Mouse (Mus musculus) hindbrain, embryonic 11.5 days (tissue): ENCODE measurements at regions not wholly inside any gene's neighbourhood (a gene's known extent, or its start where the extent isn't known, plus 50 kb on each side); places are given as distances from the start of the nearest gene placed in this dataset.
A peak's percentile ranks its signal among the peaks of the same experiment; 100 is the strongest.

Source experiments
- ATAC-seq: fragments of 200-750 bp; cut with Nextera tagmentation; 2 replicates; pipeline ENCODE4 v1.8.0; 2017; ENCODE audit warnings: mild to moderate bottlenecking, moderate TSS enrichment, moderate library complexity; ENCODE audit not compliant: low FRiP score
- DNase-seq: peaks from one replicate; pipeline ENCODE4 v3.0.0-alpha.2; 2015; ENCODE audit warnings: low spot score
- H3K27ac ChIP-seq: fragments of 300-500 bp; sonication (generic); 2 replicates; pipeline ENCODE4 v1.5.1; 2014; ENCODE audit warnings: mild to moderate bottlenecking, low read depth, low read length
- H3K27me3 ChIP-seq: fragments of 300-500 bp; sonication (generic); 2 replicates; pipeline ENCODE4 v1.6.1; 2014; ENCODE audit warnings: mild to moderate bottlenecking, low read length, moderate library complexity, mixed read lengths; ENCODE audit not compliant: control insufficient read depth, insufficient read depth
- H3K36me3 ChIP-seq: fragments of 300-500 bp; sonication (generic); 2 replicates; pipeline ENCODE4 v1.6.1; 2014; ENCODE audit warnings: mild to moderate bottlenecking, low read length, moderate library complexity, mixed read lengths; ENCODE audit not compliant: control insufficient read depth, insufficient read depth
- H3K4me1 ChIP-seq: fragments of 300-500 bp; sonication (generic); replicated peaks from 2 replicates; pipeline ENCODE4 v1.6.1; 2014; ENCODE audit warnings: low read length, mixed read lengths; ENCODE audit not compliant: control insufficient read depth, insufficient read depth
- H3K4me2 ChIP-seq: fragments of 300-500 bp; sonication (generic); replicated peaks from 2 replicates; pipeline ENCODE4 v1.6.1; 2014; ENCODE audit warnings: mild to moderate bottlenecking, low read depth, low read length
- H3K4me3 ChIP-seq: fragments of 300-500 bp; sonication (generic); 2 replicates; pipeline ENCODE4 v1.5.1; 2014; ENCODE audit warnings: low read depth, low read length
- H3K9ac ChIP-seq: fragments of 300-500 bp; sonication (generic); 2 replicates; pipeline ENCODE4 v1.6.1; 2014; ENCODE audit warnings: low read depth, low read length
- H3K9me3 ChIP-seq: fragments of 300-500 bp; sonication (generic); 2 replicates; pipeline ENCODE4 v1.6.1; 2016; ENCODE audit warnings: low read length; ENCODE audit not compliant: control insufficient read depth
- WGBS: fragments of 180-500 bp; shearing (Covaris S2); extraction: QIAGEN DNeasy Blood & Tissue Kit; methylation state at CpG from one replicate; pipeline ENCODE4 v1.1.7; 2014; 5-methylcytosine and 5-hydroxymethylcytosine counted together

DNA sequence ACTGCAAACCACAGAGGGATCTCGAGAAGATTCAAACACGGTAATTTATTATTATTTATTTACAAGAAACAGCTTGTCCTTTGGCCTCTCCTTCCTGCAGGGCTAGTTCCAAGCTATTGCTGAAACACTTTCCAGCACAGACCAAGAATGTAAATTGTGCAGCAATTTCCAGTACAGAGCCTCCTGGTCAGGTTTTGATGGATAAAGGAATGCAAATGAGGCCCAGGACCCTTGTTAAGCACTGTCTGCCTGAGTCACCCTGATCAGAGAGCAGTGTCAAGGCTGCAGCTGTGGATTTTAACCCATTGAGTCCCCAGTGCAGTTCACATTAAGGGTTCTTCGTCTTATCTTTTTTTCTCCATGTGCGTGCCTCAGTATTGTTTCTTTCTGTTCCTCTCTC lies 142.3 kb upstream of the Zkscan2 start:
- Histone ChIP-seq H3K27me3 (no peaks in the 10 kb centered on the region), H3K4me3 (no peak overlapping the region), H3K4me2 (no peak overlapping the region), H3K9ac (no peak overlapping the region), H3K36me3 (no peaks in the 10 kb centered on the region), H3K9me3 (no peaks in the 10 kb centered on the region), H3K4me1 (no peaks in the 10 kb centered on the region), H3K27ac (no peak overlapping the region)
- DNase-seq (peak; percentile 19), ATAC-seq (no peak)
- 47% methylated on average over 4 of the region's 4 CpGs for WGBS

DNA sequence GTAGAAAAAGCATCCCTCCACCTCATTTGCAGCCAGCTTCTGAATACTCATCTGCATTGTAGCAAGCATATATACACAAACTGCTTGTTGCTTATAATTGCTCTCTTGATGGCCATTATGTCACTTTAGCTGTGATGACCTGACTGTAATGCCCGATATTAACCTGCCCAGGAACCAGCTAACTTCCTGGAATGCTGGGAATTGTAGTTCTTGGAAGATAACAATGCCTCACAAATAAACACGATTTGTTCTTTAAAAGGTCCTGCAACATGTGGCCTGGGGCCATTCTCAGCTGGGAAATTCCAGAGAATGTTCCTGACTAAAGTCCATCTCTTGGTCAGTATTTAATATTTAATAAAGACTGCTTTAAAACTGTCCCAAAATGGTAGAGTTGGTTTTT lies 143.2 kb upstream of the Zkscan2 start:
- no peak overlapping the region for H3K4me2 ChIP-seq
- WGBS: 71% methylated on average over 2 of the region's 2 CpGs
- no peak overlapping the region for H3K9ac ChIP-seq
- no peaks in the 10 kb centered on the region for H3K36me3 ChIP-seq
- no peaks in the 10 kb centered on the region for H3K4me1 ChIP-seq
- H3K4me3 ChIP-seq: no peak overlapping the region
- ATAC-seq (no peak), DNase-seq (no peak)
- no peak overlapping the region for H3K27ac ChIP-seq
- H3K27me3 ChIP-seq: no peaks in the 10 kb centered on the region
- H3K9me3 ChIP-seq: no peaks in the 10 kb centered on the region

GRCm38 (mm10) chr7:123645521-123645920 lies 145.3 kb upstream of the Zkscan2 start:
- WGBS: 93% methylated on average over 3 of the region's 3 CpGs
- Histone ChIP-seq H3K4me1 (no peaks in the 10 kb centered on the region), H3K36me3 (no peaks in the 10 kb centered on the region), H3K4me2 (no peak overlapping the region), H3K9ac (no peak overlapping the region), H3K27ac (no peak overlapping the region), H3K9me3 (no peaks in the 10 kb centered on the region), H3K27me3 (no peaks in the 10 kb centered on the region), H3K4me3 (no peak overlapping the region)
- ATAC-seq (no peak), DNase-seq (no peak)

DNA sequence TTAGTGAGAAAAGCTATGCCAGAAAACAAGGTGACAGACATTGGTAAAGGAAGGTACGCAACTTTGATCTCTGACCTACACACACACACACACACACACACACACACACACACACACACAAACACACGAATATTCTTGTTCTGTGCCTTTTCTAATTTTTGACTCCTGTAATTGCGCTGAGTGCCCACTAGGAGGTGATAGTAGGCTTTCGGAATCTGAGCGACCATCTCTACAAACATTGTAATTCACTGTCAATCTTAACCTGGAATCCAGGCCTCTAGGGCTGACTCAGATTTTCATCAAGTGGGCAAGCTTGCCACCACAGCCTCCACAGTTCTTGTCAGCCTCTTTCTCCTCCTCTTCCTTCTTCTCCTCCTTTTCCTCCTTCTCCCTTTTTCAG lies 165.2 kb upstream of the Zkscan2 start:
- Histone ChIP-seq H3K4me1 (no peaks in the 10 kb centered on the region), H3K9ac (no peak overlapping the region), H3K27ac (no peak overlapping the region), H3K4me3 (no peak overlapping the region), H3K4me2 (no peak overlapping the region), H3K36me3 (no peaks in the 10 kb centered on the region), H3K9me3 (no peaks in the 10 kb centered on the region), H3K27me3 (no peaks in the 10 kb centered on the region)
- DNase-seq (no peak), ATAC-seq (no peak)
- 53% methylated on average over 5 of the region's 5 CpGs for WGBS

DNA sequence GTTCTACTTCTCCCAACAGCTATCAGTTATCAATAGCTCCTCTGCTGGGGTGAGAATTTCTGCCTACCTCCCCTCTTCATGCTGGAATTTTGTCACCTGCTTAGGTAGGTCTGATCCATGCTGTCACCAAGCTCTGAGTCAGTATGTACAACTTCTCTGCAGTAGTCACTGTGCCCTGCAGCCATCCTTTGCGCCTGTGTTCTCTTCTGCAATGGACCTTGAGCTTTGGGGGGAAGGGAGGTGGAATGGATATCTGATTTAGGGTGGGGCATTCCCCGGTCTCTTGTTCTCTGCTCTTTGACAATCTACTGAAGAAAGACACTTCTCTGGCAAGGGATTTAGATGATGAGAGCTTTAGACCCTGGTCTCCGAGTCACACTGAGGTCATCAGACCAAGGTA lies 184.5 kb upstream of the Zkscan2 start:
- no peak overlapping the region for H3K27ac ChIP-seq
- whole genome bisulfite sequencing: 92% methylated on average over 3 of the region's 3 CpGs
- DNase-seq (no peak), ATAC-seq (no peak)
- H3K9ac ChIP-seq: no peak overlapping the region
- no peak overlapping the region for H3K4me2 ChIP-seq
- H3K36me3 ChIP-seq: no peaks in the 10 kb centered on the region
- no peaks in the 10 kb centered on the region for H3K4me1 ChIP-seq
- H3K27me3 ChIP-seq: no peaks in the 10 kb centered on the region
- no peaks in the 10 kb centered on the region for H3K9me3 ChIP-seq
- no peak overlapping the region for H3K4me3 ChIP-seq

GRCm38 (mm10) chr7:123686547-123686946 lies 186.3 kb upstream of the Zkscan2 start:
- no peak overlapping the region for H3K4me3 ChIP-seq
- no peaks in the 10 kb centered on the region for H3K36me3 ChIP-seq
- H3K9me3 ChIP-seq: no peaks in the 10 kb centered on the region
- DNase-seq (no peak), ATAC-seq (no peak)
- WGBS: 84% methylated on average over 3 of the region's 3 CpGs
- no peak overlapping the region for H3K27ac ChIP-seq
- no peaks in the 10 kb centered on the region for H3K4me1 ChIP-seq
- H3K9ac ChIP-seq: no peak overlapping the region
- no peaks in the 10 kb centered on the region for H3K27me3 ChIP-seq
- no peak overlapping the region for H3K4me2 ChIP-seq

DNA sequence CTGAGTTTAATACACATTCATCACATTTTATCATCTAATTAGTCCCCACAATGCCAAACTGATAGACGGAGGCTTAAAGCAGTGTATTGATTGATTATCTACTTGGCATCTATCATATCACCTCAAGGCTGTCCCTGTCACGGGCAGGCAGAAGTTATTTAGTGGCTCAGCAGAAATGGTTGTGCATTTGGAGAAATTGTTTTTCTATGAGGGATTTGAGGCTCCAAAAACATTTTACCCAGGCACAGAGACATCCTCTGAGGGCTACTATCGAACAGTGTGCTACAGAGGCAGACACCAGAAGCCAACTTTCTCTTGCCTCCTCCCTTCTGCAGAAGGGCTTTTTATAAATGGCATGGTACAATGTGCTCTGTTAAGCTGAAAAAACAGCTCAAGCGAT lies 230.8 kb upstream of the Zkscan2 start:
- H3K36me3 ChIP-seq: no peaks in the 10 kb centered on the region
- H3K27ac ChIP-seq: no peak overlapping the region
- ATAC-seq (0 out of 2 replicates have a peak, but pooled peaks have one; percentile 35), DNase-seq (no peak)
- no peak overlapping the region for H3K9ac ChIP-seq
- 67% methylated on average over 4 of the region's 4 CpGs for WGBS
- H3K4me2 ChIP-seq: no peak overlapping the region
- no peaks in the 10 kb centered on the region for H3K9me3 ChIP-seq
- no peak overlapping the region for H3K4me3 ChIP-seq
- no peaks in the 10 kb centered on the region; the same call in 1 of the 2 replicates for H3K27me3 ChIP-seq
- no peaks in the 10 kb centered on the region for H3K4me1 ChIP-seq

- H3K27ac ChIP-seq: no peak overlapping the region
- no peak overlapping the region for H3K4me2 ChIP-seq
- no peaks in the 10 kb centered on the region; the same call in 1 of the 2 replicates for H3K27me3 ChIP-seq
- no peak for DNase-seq
- H3K9me3 ChIP-seq: no peaks in the 10 kb centered on the region
- H3K4me3 ChIP-seq: no peak overlapping the region
- WGBS: 84% methylated on average over 3 of the region's 3 CpGs
- no peaks in the 10 kb centered on the region for H3K36me3 ChIP-seq
- no peak for ATAC-seq
- H3K4me1 ChIP-seq: no peaks in the 10 kb centered on the region
- H3K9ac ChIP-seq: no peak overlapping the region
Observed at GRCm38 (mm10) chr7:123733061-123733460, 232.8 kb upstream of the Zkscan2 start.

- Histone ChIP-seq H3K36me3 (no peaks in the 10 kb centered on the region), H3K9ac (no peak overlapping the region), H3K27me3 (no peaks in the 10 kb centered on the region), H3K27ac (no peak overlapping the region), H3K4me2 (no peak overlapping the region), H3K4me1 (no peaks in the 10 kb centered on the region), H3K9me3 (no peaks in the 10 kb centered on the region), H3K4me3 (no peak overlapping the region)
- WGBS: 82% methylated on average over 4 of the region's 4 CpGs
- DNase-seq: no peak
- no peak for ATAC-seq
Observed at GRCm38 (mm10) chr7:123747986-123748385, 234.7 kb upstream of the Hs3st4 start.
